Mouse (Mus musculus) retina, postnatal 7 days (tissue): ENCODE measurements around the gene Fmod.

ENCODE experiments used
- DNase-seq: peaks from one replicate; pipeline ENCODE4 v3.0.0-alpha.2; 2012; ENCODE audit warnings: low read depth, low spot score

The Fmod gene

GRCm38 (mm10) chr1:134076789-134077188 is 39.7 kb downstream of the Fmod start:
- no peak for DNase-seq

DNA sequence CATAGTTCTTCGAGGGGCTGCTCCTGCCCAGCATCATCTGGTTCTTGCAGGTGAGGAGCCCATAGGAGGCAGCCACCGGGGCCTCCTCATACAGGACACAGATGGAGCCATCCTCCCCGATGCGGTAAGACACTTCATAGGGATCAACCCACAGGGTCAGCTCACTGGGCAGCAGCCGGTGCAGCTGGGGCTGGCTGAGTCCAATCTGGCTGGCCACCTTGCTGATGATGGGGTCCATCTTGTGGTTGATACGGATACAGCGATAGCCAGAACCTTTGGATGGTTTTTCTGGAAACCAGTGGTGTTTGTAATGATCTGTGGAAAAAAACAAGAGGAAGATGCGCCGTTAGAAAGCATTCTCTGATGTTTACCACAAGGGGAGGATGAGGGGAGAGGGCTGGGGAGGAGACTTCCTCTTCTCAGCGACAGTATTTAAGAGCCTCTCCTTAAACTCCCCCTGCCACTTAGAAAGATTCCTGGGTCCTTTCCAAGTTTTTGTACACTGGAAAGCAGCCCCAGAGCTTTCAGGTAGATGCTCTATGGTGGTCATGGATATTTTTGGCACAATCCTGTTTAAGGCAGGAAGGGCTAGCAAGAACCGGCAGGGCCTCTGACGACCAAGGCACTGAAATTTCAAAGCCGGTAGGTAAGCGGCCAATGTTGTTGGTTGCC is 40.5 kb downstream of the Fmod start:
- DNase-seq, result no peak

DNA sequence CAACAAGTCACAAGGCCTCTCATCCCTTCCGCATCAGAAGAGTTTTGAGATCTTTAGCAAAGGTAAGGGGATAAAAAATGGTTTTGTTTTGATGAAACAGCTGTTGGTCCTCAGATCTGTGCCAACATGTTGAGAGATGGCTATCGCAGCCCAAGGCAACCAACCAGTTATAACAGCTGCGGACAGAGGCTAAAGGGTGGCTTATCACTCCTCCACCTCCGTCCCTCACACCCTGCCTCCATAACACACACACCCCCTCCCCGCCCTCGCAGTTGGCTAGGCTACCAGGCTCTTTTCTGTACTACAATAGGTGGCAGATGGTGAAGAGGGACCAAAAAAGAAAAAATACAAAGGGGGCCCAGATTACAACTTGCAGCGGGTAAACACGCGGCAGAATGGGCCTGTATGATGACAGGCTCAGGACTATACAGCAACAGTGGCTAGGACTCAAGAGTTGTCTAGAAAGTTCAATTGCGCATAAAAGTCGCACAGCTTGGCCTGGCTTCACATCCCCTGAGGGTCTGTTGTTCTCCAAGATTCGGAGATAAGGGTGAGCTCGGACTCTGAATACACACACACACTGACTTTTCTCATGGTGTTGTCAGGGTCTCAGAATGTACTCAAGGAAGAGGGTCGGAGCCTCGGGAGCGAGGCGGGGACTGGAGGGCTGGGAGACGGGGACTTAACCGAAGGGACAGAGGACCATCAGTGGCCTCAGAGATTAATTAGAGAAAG is 41.2 kb downstream of the Fmod start:
- no peak for DNase-seq

- peak; percentile 94 for DNase-seq
Measured at GRCm38 (mm10) chr1:134078802-134079476, 41.9 kb downstream of the Fmod start, which contains the start of gene Btg2. Gene Btg2 (minus strand): TSS chr1:134079120.

GRCm38 (mm10) chr1:134079477-134080163 is 42.6 kb downstream of the Fmod start:
- DNase-seq, result no peak

DNA sequence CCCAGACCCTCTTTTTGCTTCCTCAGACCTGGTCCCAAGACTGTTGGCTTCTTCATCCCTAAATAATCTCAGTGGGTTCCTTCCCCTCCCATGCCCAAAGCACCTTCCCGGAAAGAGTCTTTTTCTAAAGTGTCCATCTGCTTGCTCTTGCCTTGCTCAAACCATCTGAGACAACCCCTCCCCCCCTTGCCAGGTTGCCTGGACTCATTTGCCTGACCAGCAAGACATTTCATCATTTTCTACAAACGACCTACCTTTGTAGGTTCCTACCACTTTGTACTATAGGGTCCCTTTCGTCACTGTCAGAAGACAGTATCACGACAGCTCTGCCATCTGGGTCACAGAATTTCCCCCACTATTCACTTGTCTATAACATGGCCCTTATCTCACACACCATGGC is 43.4 kb downstream of the Fmod start:
- no peak for DNase-seq

DNA sequence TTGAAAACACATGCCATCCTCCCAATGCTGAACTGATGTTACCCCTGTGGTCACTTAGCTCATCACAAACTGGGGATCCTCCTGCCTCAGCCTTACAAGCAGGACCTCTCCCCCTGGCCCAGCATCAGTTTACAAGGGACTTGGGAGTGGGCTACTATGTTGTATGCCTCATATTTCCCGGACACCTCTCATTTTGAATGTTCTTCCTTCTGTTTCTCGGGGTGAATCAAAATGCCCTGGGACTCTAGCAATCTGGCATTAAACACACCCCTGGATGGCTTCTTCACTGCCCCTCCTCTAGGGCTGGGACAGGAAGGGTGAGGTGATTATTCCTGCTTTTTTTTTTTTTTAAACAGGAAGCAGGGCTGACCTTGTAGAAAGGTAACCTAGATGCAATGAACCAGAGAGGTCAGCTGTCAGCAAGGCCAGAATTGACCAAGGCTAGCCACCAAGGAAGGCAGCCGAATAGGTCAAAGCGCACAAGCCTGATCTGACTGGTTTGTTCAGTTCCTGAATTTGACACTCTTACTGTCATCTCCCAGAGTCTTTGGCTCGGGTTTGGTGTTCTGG is 43.9 kb downstream of the Fmod start:
- DNase-seq, result no peak

- no peak for DNase-seq
Measured at GRCm38 (mm10) chr1:134082987-134083516, 46.0 kb downstream of the Fmod start.

GRCm38 (mm10) chr1:134083676-134084075 is 46.6 kb downstream of the Fmod start:
- no peak for DNase-seq

- no peak for DNase-seq
Measured at GRCm38 (mm10) chr1:134084128-134084527, 47.1 kb downstream of the Fmod start.

- DNase-seq, result no peak
Measured at GRCm38 (mm10) chr1:134086017-134086416, 49.0 kb downstream of the Fmod start.

- no peak for DNase-seq
Measured at GRCm38 (mm10) chr1:134086811-134087398, 49.9 kb downstream of the Fmod start.

GRCm38 (mm10) chr1:134089074-134089473 is 52.0 kb downstream of the Fmod start:
- DNase-seq, result no peak

- DNase-seq, result no peak
Measured at GRCm38 (mm10) chr1:134091851-134092250, 54.8 kb downstream of the Fmod start.

DNA sequence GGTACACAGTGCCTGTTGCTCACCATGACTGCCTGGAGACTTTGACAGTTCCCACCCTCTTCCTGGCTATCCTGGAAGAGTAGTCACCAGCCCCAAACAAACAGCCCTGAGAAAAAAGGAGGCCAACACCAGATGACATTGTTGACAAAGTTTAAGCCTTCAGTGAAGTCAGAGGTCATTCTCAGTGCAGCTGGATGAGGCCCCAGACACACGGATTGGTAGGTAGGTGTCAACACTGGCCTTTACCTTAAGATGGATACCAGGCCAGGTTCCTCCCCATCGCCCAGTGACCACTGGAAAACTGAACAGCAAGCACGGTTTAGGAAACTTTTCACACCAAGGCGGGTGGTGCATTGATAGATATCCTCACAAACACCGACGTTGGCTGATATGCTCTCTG is 55.3 kb downstream of the Fmod start:
- no peak for DNase-seq

GRCm38 (mm10) chr1:134092852-134093770 is 56.1 kb downstream of the Fmod start:
- peak; percentile 77 for DNase-seq

DNA sequence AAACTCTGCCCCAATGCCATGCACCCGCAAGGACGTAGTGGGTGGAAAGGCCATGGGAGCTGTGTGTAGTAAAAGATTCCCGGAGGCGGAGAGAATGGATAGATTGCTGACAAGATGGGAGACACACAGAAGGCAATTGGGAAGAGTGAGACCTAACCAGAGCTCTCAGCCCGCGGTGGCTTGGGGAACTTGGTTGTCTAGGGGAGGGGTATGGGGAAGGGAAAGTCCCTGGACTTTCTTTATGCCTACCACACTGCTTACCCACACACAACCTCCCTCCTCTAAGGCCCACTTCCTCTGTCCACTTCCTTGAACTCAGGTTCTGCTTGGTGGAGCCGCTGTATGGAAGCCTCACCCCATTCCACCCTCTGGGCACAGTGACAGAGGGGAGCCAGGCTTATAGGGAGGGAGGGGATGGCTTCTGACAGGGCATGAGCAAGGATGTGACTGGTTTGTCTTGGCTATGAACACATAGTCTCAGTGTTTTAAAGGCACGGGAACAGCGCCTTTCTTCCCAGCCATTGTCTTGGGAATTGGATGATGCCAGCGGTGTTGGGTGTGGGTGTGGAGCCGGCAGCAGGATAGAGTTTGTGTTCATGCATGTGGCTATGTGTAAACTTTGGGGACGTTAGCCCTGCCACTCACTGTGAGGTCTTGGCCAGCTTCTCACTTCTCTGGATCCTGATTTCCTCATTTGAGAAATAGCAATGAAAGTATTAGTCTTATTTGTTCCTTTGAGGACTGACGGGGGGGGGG is 56.9 kb downstream of the Fmod start:
- DNase-seq, result no peak

DNA sequence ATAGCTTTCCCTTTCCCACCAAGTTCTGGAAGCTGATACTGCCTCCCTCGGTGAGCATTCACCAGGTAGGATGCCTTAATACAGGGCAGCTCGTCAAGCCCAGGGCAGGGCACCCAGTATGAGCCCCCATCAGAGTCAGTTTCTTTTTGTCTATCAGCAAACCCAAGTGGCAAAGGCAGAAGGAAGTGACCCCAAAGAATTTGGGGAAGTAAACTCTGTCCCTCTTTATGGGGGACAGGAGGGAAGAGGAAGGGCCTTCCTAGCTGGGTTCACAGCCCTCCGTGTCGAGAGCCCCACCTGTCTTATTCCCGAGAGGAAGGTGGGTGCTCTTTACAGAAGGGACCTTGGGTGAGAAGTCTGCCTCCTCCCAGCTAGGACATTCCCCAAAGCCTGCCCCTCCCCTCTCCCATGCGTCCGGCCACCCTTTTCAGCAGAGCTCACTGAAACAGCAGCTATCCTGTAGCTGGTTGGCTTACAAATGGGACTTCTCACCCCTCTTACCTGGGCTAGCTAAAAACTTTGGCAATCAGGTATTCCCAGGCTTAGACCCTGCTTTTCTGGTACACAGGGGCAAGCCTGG is 58.1 kb downstream of the Fmod start:
- no peak for DNase-seq

GRCm38 (mm10) chr1:134095721-134096120 is 58.7 kb downstream of the Fmod start:
- no peak for DNase-seq
